Mouse (Mus musculus) forebrain, postnatal 0 days (tissue): ENCODE measurements around the gene Polr3b. TPM values are rescaled to one million over a fixed set of nuclear protein-coding genes. Genes with fewer than 3 reads are reported as not detected.

Source experiments
- ATAC-seq: fragments of 200-750 bp; cut with Nextera tagmentation; 2 replicates; pipeline ENCODE4 v1.8.0; 2017; ENCODE audit warnings: mild to moderate bottlenecking, moderate library complexity
- DNase-seq: peaks from one replicate; pipeline ENCODE4 v3.0.0-alpha.2; 2015
- H3K27ac ChIP-seq: fragments of 300-500 bp; sonication (generic); 2 replicates; pipeline ENCODE4 v1.5.1; 2014; ENCODE audit warnings: low read depth, mild to moderate bottlenecking, antibody characterized with exemption, low read length, moderate library complexity, mixed read lengths
- H3K27me3 ChIP-seq: fragments of 300-500 bp; sonication (generic); 2 replicates; pipeline ENCODE4 v1.6.1; 2014; ENCODE audit warnings: mild to moderate bottlenecking, low read length, mixed read lengths; ENCODE audit not compliant: insufficient read depth
- H3K36me3 ChIP-seq: fragments of 300-500 bp; sonication (generic); 2 replicates; pipeline ENCODE4 v1.6.1; 2014; ENCODE audit warnings: mild to moderate bottlenecking, moderate library complexity; ENCODE audit not compliant: insufficient read depth
- H3K4me1 ChIP-seq: fragments of 300-500 bp; sonication (generic); 2 replicates; pipeline ENCODE4 v1.6.1; 2014; ENCODE audit warnings: antibody characterized with exemption; ENCODE audit not compliant: insufficient read depth
- H3K4me2 ChIP-seq: fragments of 300-500 bp; sonication (generic); 2 replicates; pipeline ENCODE4 v1.6.1; 2014; ENCODE audit warnings: low read depth, mild to moderate bottlenecking, moderate library complexity
- H3K4me3 ChIP-seq: fragments of 300-500 bp; sonication (generic); 2 replicates; pipeline ENCODE4 v1.5.1; 2014; ENCODE audit warnings: low read depth, low read length, mixed read lengths
- H3K9ac ChIP-seq: fragments of 300-500 bp; sonication (generic); 2 replicates; pipeline ENCODE4 v1.6.1; 2014; ENCODE audit warnings: mild to moderate bottlenecking
- H3K9me3 ChIP-seq: fragments of 300-500 bp; sonication (generic); 2 replicates; pipeline ENCODE4 v1.6.1; 2016; ENCODE audit warnings: low read length
- CTCF ChIP-seq: sonication (generic); IDR thresholded peaks from 2 replicates; pipeline ENCODE4 v1.5.1; 2016; ENCODE audit warnings: antibody characterized with exemption, control low read depth, low read depth
- WGBS: fragments of 180-500 bp; shearing (Covaris S2); extraction: QIAGEN DNeasy Blood & Tissue Kit; methylation state at CpG from one replicate; pipeline ENCODE4 v1.1.7; 2014; 5-methylcytosine and 5-hydroxymethylcytosine counted together
- polyA plus RNA-seq: library from polyadenylated mRNA; unstranded; fragments of >200 nt; fragmentation: Nextera tagmentation; extraction: Ambion mirVana; gene quantifications from 2 replicates; pipeline ENCODE4 v1.2.1, GENCODE M21; 2015
- total RNA-seq: library from RNA; depleted of rRNA; stranded (reverse); fragments of >200 nt; gene quantifications from 2 replicates; pipeline ENCODE4 v1.2.3, GENCODE M21; 2014

The Polr3b gene
- total and polyA plus RNA-seq, 2 experiments from 2014 or later: 8.8 to 17.1 TPM

- Histone ChIP-seq H3K9ac (no peak overlapping the region), H3K4me3 (no peak overlapping the region), H3K36me3 (no peaks in the 10 kb centered on the region), H3K4me2 (no peak overlapping the region), H3K4me1 (no peaks in the 10 kb centered on the region), H3K9me3 (no peaks in the 10 kb centered on the region), H3K27ac (no peak overlapping the region), H3K27me3 (no peaks in the 10 kb centered on the region)
- no peak for DNase-seq
- no peak for ATAC-seq
- no peak for TF ChIP-seq CTCF
- 89% methylated on average over 2 of the region's 2 CpGs for WGBS
These were observed 42.6 kb upstream of the Polr3b start for GRCm38 (mm10) chr10:84579527-84579926.

- Histone ChIP-seq H3K36me3 (0 out of 2 replicates have a peak, but pooled peaks cover 5% of the 10 kb centered on the region), H3K4me1 (no peaks in the 10 kb centered on the region), H3K9me3 (no peaks in the 10 kb centered on the region), H3K27me3 (no peaks in the 10 kb centered on the region), H3K9ac (no peak overlapping the region), H3K27ac (no peak overlapping the region), H3K4me3 (no peak overlapping the region), H3K4me2 (no peak overlapping the region)
- ATAC-seq (no peak), DNase-seq (no peak)
- 78% methylated on average over 8 of the region's 8 CpGs for WGBS
- no peak for TF ChIP-seq CTCF
These were observed 40.9 kb upstream of the Polr3b start for GRCm38 (mm10) chr10:84581191-84581590.

- WGBS: 58% methylated on average over 7 of the region's 7 CpGs
- no peak overlapping the region for H3K9ac ChIP-seq
- no peaks in the 10 kb centered on the region for H3K4me1 ChIP-seq
- DNase-seq (peak; percentile 36), ATAC-seq (peak; percentile 82)
- H3K36me3 ChIP-seq: 0 out of 2 replicates have a peak, but pooled peaks cover 5% of the 10 kb centered on the region
- no peaks in the 10 kb centered on the region for H3K9me3 ChIP-seq
- no peak overlapping the region for H3K27ac ChIP-seq
- no peak for TF ChIP-seq CTCF
- H3K27me3 ChIP-seq: no peaks in the 10 kb centered on the region
- H3K4me2 ChIP-seq: no peak overlapping the region
- H3K4me3 ChIP-seq: no peak overlapping the region
These were observed 39.9 kb upstream of the Polr3b start for GRCm38 (mm10) chr10:84582236-84582635.

- Histone ChIP-seq H3K9ac (no peak overlapping the region), H3K4me3 (no peak overlapping the region), H3K27ac (no peak overlapping the region), H3K27me3 (no peaks in the 10 kb centered on the region), H3K4me1 (no peaks in the 10 kb centered on the region), H3K4me2 (no peak overlapping the region), H3K9me3 (no peaks in the 10 kb centered on the region), H3K36me3 (0 out of 2 replicates have a peak, but pooled peaks cover 6% of the 10 kb centered on the region)
- TF ChIP-seq CTCF: no peak
- ATAC-seq (no peak), DNase-seq (no peak)
- WGBS: 75% methylated on average over 11 of the region's 11 CpGs
These were observed 37.4 kb upstream of the Polr3b start for GRCm38 (mm10) chr10:84584451-84585293.

GRCm38 (mm10) chr10:84585294-84585650, 36.8 kb upstream of the Polr3b start:
- 88% methylated on average over 2 of the region's 2 CpGs for WGBS
- DNase-seq (no peak), ATAC-seq (no peak)
- Histone ChIP-seq H3K27ac (no peak overlapping the region), H3K4me1 (no peaks in the 10 kb centered on the region), H3K27me3 (no peaks in the 10 kb centered on the region), H3K36me3 (peaks cover 12% of the 10 kb centered on the region), H3K9ac (no peak overlapping the region), H3K9me3 (no peaks in the 10 kb centered on the region), H3K4me2 (no peak overlapping the region), H3K4me3 (no peak overlapping the region)
- TF ChIP-seq CTCF: no peak

GRCm38 (mm10) chr10:84590956-84591355, 31.1 kb upstream of the Polr3b start:
- Histone ChIP-seq H3K27me3 (no peaks in the 10 kb centered on the region), H3K4me1 (no peaks in the 10 kb centered on the region), H3K4me3 (no peak overlapping the region), H3K36me3 (peaks cover 40% of the 10 kb centered on the region), H3K9me3 (no peaks in the 10 kb centered on the region), H3K9ac (no peak overlapping the region), H3K27ac (no peak overlapping the region), H3K4me2 (no peak overlapping the region)
- no peak for TF ChIP-seq CTCF
- no peak for ATAC-seq
- DNase-seq: no peak
- WGBS: 84% methylated on average over 14 of the region's 14 CpGs

GRCm38 (mm10) chr10:84591640-84592148, 30.4 kb upstream of the Polr3b start:
- no peak for DNase-seq
- Histone ChIP-seq H3K9ac (no peak overlapping the region), H3K27ac (no peak overlapping the region), H3K27me3 (no peaks in the 10 kb centered on the region), H3K36me3 (peaks cover 39% of the 10 kb centered on the region), H3K4me3 (no peak overlapping the region), H3K9me3 (no peaks in the 10 kb centered on the region), H3K4me2 (no peak overlapping the region), H3K4me1 (no peaks in the 10 kb centered on the region)
- TF ChIP-seq CTCF: no peak
- WGBS: 90% methylated on average over 2 of the region's 2 CpGs
- no peak for ATAC-seq
